Mouse (Mus musculus) MEL (cell line): Measurements from ENCODE around the gene Smarcd2.

Experiments
- CTCF ChIP-seq, 3 experiments: IDR thresholded peaks in 2 of 3; conservative IDR thresholded peaks in 1 of 3; 2 replicates each; pipeline ENCODE4 v1.5.1; 2011 to 2012; ENCODE audit warnings: low read length in 3 of 3, low read depth in 2 of 3, mild to moderate bottlenecking in 2 of 3, improper control_type of control experiment in 1 of 3, inconsistent platforms in 1 of 3, mixed read lengths in 1 of 3, moderate library complexity in 1 of 3; ENCODE audit not compliant: control insufficient read depth in 1 of 3, insufficient read depth in 1 of 3, poor library complexity in 1 of 3, severe bottlenecking in 1 of 3
- ELF1 ChIP-seq: IDR thresholded peaks from 2 replicates; pipeline ENCODE4 v1.6.1; 2014; ENCODE audit warnings: low read depth, mild to moderate bottlenecking, inconsistent platforms, low read length, improper control_type of control experiment, moderate library complexity
- EP300 ChIP-seq, 2 experiments: IDR thresholded peaks; 2 replicates each; pipeline ENCODE4 v1.6.1; 2011; ENCODE audit warnings: improper control_type of control experiment in 2 of 2, low read length in 2 of 2, low read depth in 1 of 2, mild to moderate bottlenecking in 1 of 2
- USF1 ChIP-seq: IDR thresholded peaks from 2 replicates; pipeline ENCODE4 v1.6.1; 2014; ENCODE audit warnings: low read depth, mild to moderate bottlenecking, inconsistent platforms, low read length, improper control_type of control experiment, moderate library complexity

DNA sequence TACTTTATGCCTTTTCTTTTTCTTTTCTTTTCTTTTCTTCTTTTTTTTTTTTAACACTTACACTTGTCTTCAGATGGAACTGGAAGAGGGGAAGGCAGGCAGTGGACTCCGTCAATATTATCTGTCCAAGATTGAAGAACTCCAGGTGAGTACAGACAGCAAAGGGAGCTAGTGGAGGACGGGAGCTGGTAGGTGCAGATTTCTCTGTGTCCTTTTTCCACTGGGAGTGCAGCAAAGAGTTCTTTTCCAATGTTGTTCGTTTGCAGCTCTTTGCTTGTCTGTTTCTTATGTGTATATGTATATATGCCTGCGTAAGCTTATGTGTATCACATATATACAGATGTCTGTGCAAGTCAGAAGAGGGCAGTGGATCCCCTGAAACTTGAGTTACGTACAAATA is 16.0 kb downstream of the Smarcd2 start:
- TF ChIP-seq CTCF (IDR thresholded peaks at IDR 0.05 in 2 of 3, conservative IDR thresholded peaks at IDR 0.05 in 1 of 3; ENCODE audit: control insufficient read depth in 1 of 3, insufficient read depth in 1 of 3, low read depth in 2 of 3, low read length in 3 of 3, poor library complexity in 1 of 3, severe bottlenecking in 1 of 3) (no peak), USF1 (no peak), EP300 (IDR thresholded peaks at IDR 0.05; ENCODE audit: low read depth in 1 of 2, low read length in 2 of 2) (no peak), ELF1 (no peak)
